Mouse (Mus musculus) limb, embryonic 12.5 days (tissue): ENCODE measurements around the gene Cadm3. TPM values are rescaled to one million over a fixed set of nuclear protein-coding genes. Genes with fewer than 3 reads are reported as not detected.
A peak's percentile ranks its signal among the peaks of the same experiment; 100 is the strongest.

Source experiments
- ATAC-seq: fragments of 200-750 bp; cut with Nextera tagmentation; 2 replicates; pipeline ENCODE4 v1.8.0; 2017; ENCODE audit warnings: low read depth, moderate TSS enrichment; ENCODE audit not compliant: insufficient number of reproducible peaks, insufficient read depth, low FRiP score, low TSS enrichment
- H3K27ac ChIP-seq: fragments of 300-500 bp; sonication (generic); 2 replicates; pipeline ENCODE4 v1.5.1; 2016; ENCODE audit warnings: mild to moderate bottlenecking, moderate library complexity
- H3K27me3 ChIP-seq: fragments of 300-500 bp; sonication (generic); 2 replicates; pipeline ENCODE4 v1.6.1; 2016; ENCODE audit warnings: mild to moderate bottlenecking, moderate library complexity
- H3K36me3 ChIP-seq: fragments of 300-500 bp; sonication (generic); 2 replicates; pipeline ENCODE4 v1.6.1; 2016; ENCODE audit warnings: mild to moderate bottlenecking, moderate library complexity
- H3K4me1 ChIP-seq: fragments of 300-500 bp; sonication (generic); replicated peaks from 2 replicates; pipeline ENCODE4 v1.6.1; 2016
- H3K4me2 ChIP-seq: fragments of 300-500 bp; sonication (generic); 2 replicates; pipeline ENCODE4 v1.6.1; 2016; ENCODE audit warnings: mild to moderate bottlenecking, moderate library complexity
- H3K4me3 ChIP-seq: fragments of 300-500 bp; sonication (generic); replicated peaks from 2 replicates; pipeline ENCODE4 v1.5.1; 2016; ENCODE audit warnings: mild to moderate bottlenecking
- H3K9ac ChIP-seq: fragments of 300-500 bp; sonication (generic); replicated peaks from 2 replicates; pipeline ENCODE4 v1.6.1; 2016; ENCODE audit warnings: mild to moderate bottlenecking, moderate library complexity
- H3K9me3 ChIP-seq: fragments of 300-500 bp; sonication (generic); 2 replicates; pipeline ENCODE4 v1.6.1; 2016; ENCODE audit warnings: mild to moderate bottlenecking, moderate library complexity
- WGBS: fragments of 180-500 bp; shearing (Covaris S2); methylation state at CpG from one replicate; pipeline ENCODE4 v1.1.7; 2016; 5-methylcytosine and 5-hydroxymethylcytosine counted together
- polyA plus RNA-seq: library from polyadenylated mRNA; unstranded; fragments of >200 nt; fragmentation: Nextera tagmentation; extraction: Ambion mirVana; gene quantifications from 2 replicates; pipeline ENCODE4 v1.2.1, GENCODE M21; 2016

Cadm3 gene
- polyA plus RNA-seq, 1 experiment from 2014 or later: 0.61 TPM

DNA sequence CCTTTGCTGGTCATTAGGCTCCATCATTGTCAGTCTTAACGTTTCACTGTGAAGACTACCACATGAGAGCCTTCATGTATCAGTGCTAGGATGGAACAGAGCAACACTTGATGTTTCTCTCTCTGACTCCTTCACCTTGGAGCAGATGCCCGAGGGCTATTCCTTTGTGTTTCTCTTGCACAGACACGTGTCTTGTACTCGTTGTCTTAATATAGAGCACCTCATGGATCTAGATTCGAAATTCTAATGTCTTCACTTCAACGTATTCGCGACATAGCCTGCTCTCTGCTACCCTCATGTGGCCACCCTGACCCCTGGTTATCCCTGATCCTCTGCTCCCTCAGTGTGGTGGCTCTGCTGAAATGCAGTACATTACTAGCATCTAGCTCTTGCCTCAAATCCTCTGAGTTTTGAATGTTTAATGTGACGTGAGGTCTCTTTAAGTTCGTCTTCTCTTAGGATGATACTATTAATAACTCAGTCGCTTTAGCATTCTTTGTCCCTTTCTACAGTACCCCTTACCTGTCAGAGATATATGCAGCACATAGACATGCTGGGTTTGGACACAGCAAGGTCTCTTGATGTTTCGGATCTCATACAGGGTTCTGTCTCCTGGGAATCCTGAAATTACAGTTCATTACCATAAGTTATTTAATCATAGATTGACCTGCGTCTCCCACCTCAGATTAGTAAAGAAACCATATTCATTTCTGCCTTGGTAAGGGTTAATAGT is 10.1 kb upstream of the Cadm3 start:
- ATAC-seq: no peak

GRCm38 (mm10) chr1:173374020-173374419 is 6.5 kb upstream of the Cadm3 start:
- Histone ChIP-seq H3K4me1 (no peaks in the 10 kb centered on the region), H3K9me3 (no peaks in the 10 kb centered on the region), H3K4me2 (no peak overlapping the region), H3K4me3 (no peak overlapping the region), H3K9ac (no peak overlapping the region), H3K27me3 (peaks cover 15% of the 10 kb centered on the region), H3K36me3 (no peaks in the 10 kb centered on the region), H3K27ac (no peak overlapping the region)
- ATAC-seq: no peak
- WGBS: 79% methylated on average over 7 of the region's 7 CpGs

More for the DNA sequence above, 10.1 kb upstream of the Cadm3 start:
- Histone ChIP-seq H3K4me3 (no peak overlapping the region), H3K4me1 (no peaks in the 10 kb centered on the region), H3K9ac (no peak overlapping the region), H3K36me3 (no peaks in the 10 kb centered on the region), H3K27ac (no peak overlapping the region), H3K9me3 (no peaks in the 10 kb centered on the region), H3K27me3 (no peaks in the 10 kb centered on the region; the same call in 1 of the 2 replicates), H3K4me2 (no peak overlapping the region)
- WGBS: 33% methylated on average over 13 of the region's 13 CpGs

DNA sequence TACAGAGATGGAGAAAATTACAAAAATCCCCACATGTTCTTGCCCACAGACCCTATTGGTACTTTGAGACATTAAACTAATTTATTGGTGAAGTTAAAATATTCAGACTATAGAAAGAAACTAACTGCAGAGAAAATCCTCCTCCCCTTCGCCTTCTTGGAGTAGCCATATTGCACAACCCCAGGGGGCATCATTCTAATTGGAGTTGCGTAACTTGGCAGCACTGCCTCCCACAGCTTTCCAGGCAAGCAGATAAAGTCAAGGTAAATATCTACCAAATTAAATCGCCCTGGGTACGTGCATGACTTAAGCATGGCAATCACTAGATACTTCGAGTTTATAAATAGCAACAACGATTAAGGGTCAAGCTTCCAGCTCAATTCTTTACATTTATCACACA is 4.1 kb upstream of the Cadm3 start:
- H3K9ac ChIP-seq: no peak overlapping the region
- H3K27me3 ChIP-seq: peaks cover 37% of the 10 kb centered on the region
- no peak overlapping the region for H3K4me2 ChIP-seq
- no peak for ATAC-seq
- no peak overlapping the region for H3K27ac ChIP-seq
- WGBS: 78% methylated on average over 6 of the region's 6 CpGs
- peaks cover 14% of the 10 kb centered on the region for H3K4me1 ChIP-seq
- H3K36me3 ChIP-seq: no peaks in the 10 kb centered on the region
- H3K9me3 ChIP-seq: no peaks in the 10 kb centered on the region
- H3K4me3 ChIP-seq: no peak overlapping the region

GRCm38 (mm10) chr1:173370456-173370855 is 3.0 kb upstream of the Cadm3 start:
- no peak overlapping the region for H3K4me3 ChIP-seq
- no peak overlapping the region for H3K27ac ChIP-seq
- no peak overlapping the region for H3K4me2 ChIP-seq
- peaks cover 48% of the 10 kb centered on the region for H3K27me3 ChIP-seq
- peaks cover 21% of the 10 kb centered on the region for H3K4me1 ChIP-seq
- no peak for ATAC-seq
- 71% methylated on average over 6 of the region's 6 CpGs for WGBS
- no peaks in the 10 kb centered on the region for H3K36me3 ChIP-seq
- H3K9me3 ChIP-seq: no peaks in the 10 kb centered on the region
- no peak overlapping the region for H3K9ac ChIP-seq

GRCm38 (mm10) chr1:173369611-173370010 is 2.1 kb upstream of the Cadm3 start:
- no peak overlapping the region for H3K4me3 ChIP-seq
- peaks cover 57% of the 10 kb centered on the region for H3K27me3 ChIP-seq
- WGBS: 57% methylated on average over 2 of the region's 2 CpGs
- peaks cover 21% of the 10 kb centered on the region for H3K4me1 ChIP-seq
- H3K9ac ChIP-seq: no peak overlapping the region
- no peak overlapping the region for H3K4me2 ChIP-seq
- H3K27ac ChIP-seq: no peak overlapping the region
- ATAC-seq: no peak
- no peaks in the 10 kb centered on the region for H3K36me3 ChIP-seq
- no peaks in the 10 kb centered on the region for H3K9me3 ChIP-seq

DNA sequence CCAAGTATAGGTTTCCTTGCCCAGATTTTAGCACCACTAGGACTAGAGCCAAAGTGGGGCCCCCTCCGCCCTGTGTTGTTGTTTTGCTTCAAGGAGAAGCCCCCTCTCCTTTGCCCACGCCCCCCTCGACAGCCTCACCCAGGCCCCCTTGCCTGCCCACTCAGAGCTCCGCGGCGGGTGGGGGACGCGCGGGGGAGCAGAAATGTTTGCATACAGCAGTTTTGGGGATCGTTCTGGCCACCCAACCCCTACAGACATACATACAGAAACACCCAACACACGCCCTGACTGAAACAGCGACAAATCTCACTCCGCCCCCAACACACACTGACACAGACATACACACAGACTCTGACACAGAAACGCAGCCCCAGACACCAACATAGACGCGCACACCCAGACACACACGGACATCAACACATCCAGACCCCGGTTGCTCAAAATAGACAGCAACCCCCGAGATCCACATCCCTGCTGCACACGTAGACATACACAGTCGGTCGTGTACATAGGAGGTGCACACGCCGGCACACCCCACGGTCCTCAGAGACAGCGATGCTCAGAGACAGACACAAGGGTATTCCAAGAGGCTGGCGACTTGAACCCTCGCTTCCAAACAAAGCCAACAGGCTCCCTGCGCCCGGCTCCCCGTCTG is 667 bp downstream of the Cadm3 start:
- H3K36me3 ChIP-seq: no peaks in the 10 kb centered on the region
- no peak for ATAC-seq
- no peak overlapping the region for H3K27ac ChIP-seq
- H3K9me3 ChIP-seq: no peaks in the 10 kb centered on the region
- peak overlapping the region; percentile 56 for H3K4me3 ChIP-seq
- H3K9ac ChIP-seq: peak overlapping the region; percentile 53; the same call in 1 of the 2 replicates
- peaks cover 21% of the 10 kb centered on the region for H3K4me1 ChIP-seq
- under 1% methylated on average over 30 of the region's 31 CpGs for WGBS
- peaks cover 59% of the 10 kb centered on the region for H3K27me3 ChIP-seq
- H3K4me2 ChIP-seq: peak overlapping the region; percentile 95

DNA sequence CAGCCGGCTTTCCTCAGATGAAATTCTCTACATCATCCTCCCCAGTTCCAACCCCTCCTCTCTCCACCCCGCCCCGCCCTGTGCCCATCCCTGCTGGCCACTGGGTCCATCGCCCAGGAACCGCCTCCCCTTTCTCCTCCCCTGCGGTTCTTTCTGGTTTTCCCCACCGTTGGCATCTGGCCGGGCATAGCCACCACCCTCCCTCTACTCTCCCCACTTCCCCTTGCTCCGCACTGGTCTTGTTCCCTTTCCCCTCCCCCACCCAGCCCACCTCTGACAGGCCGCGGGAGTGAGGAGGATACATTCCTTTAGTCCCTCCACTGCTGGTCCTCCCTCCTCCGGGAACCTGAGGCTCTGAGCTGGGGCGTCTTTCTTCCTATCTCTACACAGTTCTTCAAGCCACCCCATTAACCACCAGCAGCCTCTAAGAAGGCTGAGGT is 1.5 kb downstream of the Cadm3 start:
- Histone ChIP-seq H3K4me3 (no peak overlapping the region), H3K9me3 (no peaks in the 10 kb centered on the region), H3K27me3 (peaks cover 59% of the 10 kb centered on the region), H3K9ac (no peak overlapping the region), H3K36me3 (no peaks in the 10 kb centered on the region), H3K4me2 (peak overlapping the region; percentile 95; the same call in 1 of the 2 replicates), H3K4me1 (peaks cover 21% of the 10 kb centered on the region), H3K27ac (no peak overlapping the region)
- WGBS: 1% methylated on average over 11 of the region's 13 CpGs
- ATAC-seq: peak; percentile 44; the same call in 1 of the 2 replicates

- WGBS: 82% methylated on average over 4 of the region's 4 CpGs
- no peaks in the 10 kb centered on the region for H3K36me3 ChIP-seq
Measured at GRCm38 (mm10) chr1:173364125-173364800, 3.2 kb downstream of the Cadm3 start.

DNA sequence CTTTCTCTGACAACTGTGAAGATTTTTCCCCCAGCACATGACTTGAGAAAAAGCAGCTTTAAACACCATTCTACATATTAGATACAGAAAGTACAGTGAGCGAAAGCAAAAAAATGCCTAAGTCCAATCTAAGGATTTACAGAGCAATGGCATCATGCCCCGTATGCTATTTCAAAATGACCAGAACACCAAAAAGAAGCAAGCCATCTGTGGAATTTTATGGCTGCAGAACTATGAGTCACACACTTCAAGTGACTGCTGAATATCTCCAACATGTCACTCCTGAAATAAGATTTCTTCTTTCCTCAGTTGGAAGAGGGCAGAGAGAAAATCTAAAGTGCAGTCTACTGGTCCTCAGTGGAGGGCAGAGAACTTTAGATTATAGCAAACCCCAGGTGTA is 4.1 kb downstream of the Cadm3 start:
- Histone ChIP-seq H3K27me3 (peaks cover 41% of the 10 kb centered on the region), H3K27ac (no peak overlapping the region), H3K4me2 (no peak overlapping the region), H3K36me3 (no peaks in the 10 kb centered on the region), H3K9ac (no peak overlapping the region), H3K4me1 (peaks cover 21% of the 10 kb centered on the region), H3K4me3 (no peak overlapping the region), H3K9me3 (no peaks in the 10 kb centered on the region)
- no peak for ATAC-seq
- 76% methylated on average over 2 of the region's 2 CpGs for WGBS

More at GRCm38 (mm10) chr1:173364125-173364800, 3.2 kb downstream of the Cadm3 start:
- Histone ChIP-seq H3K4me2 (no peak overlapping the region), H3K9me3 (no peaks in the 10 kb centered on the region), H3K4me3 (no peak overlapping the region), H3K27me3 (peaks cover 47% of the 10 kb centered on the region), H3K27ac (no peak overlapping the region), H3K9ac (no peak overlapping the region), H3K4me1 (peaks cover 21% of the 10 kb centered on the region)
- no peak for ATAC-seq

DNA sequence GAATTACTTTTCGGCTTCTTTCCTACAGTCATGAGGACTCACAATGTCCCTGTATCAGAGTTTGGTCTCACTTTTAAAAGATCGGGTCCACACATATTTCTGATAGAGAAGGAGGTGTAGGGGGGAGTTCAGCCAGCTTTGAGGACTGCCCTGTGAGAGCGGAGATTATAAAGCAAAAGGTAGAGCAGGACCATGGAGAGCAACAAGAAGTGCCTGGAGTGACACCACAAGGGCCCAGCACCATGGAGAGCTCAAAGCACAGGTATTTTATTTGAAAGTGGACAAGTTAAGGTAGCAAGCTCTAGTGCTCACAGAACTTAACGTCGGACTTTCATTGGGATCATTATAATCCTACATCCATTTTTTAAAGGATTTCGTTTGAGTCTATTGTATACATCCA is 5.8 kb downstream of the Cadm3 start:
- H3K4me2 ChIP-seq: no peak overlapping the region
- ATAC-seq: peak; percentile 52; the same call in 1 of the 2 replicates
- no peak overlapping the region for H3K9ac ChIP-seq
- WGBS: 24% methylated on average over 6 of the region's 6 CpGs
- peaks cover 8% of the 10 kb centered on the region for H3K4me1 ChIP-seq
- no peaks in the 10 kb centered on the region for H3K36me3 ChIP-seq
- H3K4me3 ChIP-seq: no peak overlapping the region
- H3K9me3 ChIP-seq: no peaks in the 10 kb centered on the region
- no peak overlapping the region for H3K27ac ChIP-seq
- H3K27me3 ChIP-seq: peaks cover 23% of the 10 kb centered on the region

DNA sequence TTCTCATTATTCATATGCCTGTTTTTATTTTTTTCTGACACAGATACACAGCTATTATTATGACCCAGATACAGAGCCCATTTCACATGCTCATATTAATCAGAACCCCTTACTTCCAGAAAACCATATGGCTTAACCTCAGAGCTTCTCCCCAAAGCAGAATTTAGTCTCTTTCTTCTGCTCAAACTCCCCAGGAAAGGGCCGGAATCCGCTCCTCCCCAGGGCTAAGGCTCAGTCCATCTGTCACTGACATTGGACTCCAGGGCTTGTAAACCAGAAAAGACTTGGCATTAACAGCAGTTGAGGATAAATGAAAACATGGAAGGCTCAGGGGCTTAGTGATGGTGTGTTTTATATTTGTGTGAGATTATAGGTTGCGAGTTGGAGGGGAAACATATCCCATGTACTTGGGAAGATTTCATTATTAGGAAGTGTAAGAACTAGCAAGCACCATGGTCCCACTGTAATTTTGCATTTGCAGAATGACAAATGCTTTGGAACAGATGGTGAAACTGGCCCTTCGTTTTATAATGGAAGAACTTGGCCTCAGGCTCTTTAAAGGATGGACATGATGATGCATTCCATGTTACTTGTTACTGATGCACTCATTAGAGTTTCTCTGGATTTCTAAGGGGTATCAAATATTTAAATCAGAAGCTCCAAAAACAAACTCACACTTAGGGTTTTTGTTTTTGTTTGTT is 7.8 kb downstream of the Cadm3 start:
- Histone ChIP-seq H3K27me3 (peaks cover 4% of the 10 kb centered on the region), H3K4me2 (no peak overlapping the region), H3K9ac (no peak overlapping the region), H3K4me3 (no peak overlapping the region), H3K27ac (no peak overlapping the region), H3K9me3 (no peaks in the 10 kb centered on the region), H3K36me3 (no peaks in the 10 kb centered on the region), H3K4me1 (no peaks in the 10 kb centered on the region)
- no peak for ATAC-seq
- WGBS: 71% methylated on average over 4 of the region's 4 CpGs
